Mouse (Mus musculus): ENCODE data around the gene Arpc1b.
"Not testable (repeated sequence)": the region's sequence is repeated elsewhere in the genome, so short reads cannot be mapped to it uniquely, and the experiment has no call there.

Gene Arpc1b

DNA sequence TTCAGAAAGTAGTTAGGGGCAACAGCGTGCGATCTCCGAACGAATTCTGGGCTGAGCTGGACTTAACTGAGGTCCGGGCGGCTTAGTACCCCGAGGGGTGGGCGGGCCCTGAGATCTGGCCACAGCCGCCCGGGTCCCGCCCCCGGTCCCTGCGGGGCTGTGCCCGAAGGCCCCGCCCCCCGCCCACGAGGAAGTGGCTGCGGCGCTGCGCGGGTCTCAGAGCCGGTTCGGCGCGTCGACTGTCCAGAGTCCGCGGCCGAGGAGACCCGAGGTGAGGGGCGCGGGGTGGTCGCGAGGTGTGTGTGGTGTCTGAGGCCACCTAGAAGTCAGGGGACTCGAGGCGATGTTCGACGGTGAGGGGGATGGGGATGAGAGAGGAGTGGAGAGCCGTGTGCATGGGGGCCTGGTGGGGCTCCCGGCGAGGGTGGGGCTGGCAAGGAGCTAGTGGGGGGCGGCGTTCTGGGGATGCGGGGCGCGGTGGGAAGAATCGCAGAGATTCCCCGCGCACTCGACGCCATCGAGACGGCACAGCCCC is at the start of gene Arpc1b:
TSS of gene Arpc1b (plus strand) at position 145 of the 535 bp plus-strand sequence.
- DNase-seq, result peak; percentile 78

DNA sequence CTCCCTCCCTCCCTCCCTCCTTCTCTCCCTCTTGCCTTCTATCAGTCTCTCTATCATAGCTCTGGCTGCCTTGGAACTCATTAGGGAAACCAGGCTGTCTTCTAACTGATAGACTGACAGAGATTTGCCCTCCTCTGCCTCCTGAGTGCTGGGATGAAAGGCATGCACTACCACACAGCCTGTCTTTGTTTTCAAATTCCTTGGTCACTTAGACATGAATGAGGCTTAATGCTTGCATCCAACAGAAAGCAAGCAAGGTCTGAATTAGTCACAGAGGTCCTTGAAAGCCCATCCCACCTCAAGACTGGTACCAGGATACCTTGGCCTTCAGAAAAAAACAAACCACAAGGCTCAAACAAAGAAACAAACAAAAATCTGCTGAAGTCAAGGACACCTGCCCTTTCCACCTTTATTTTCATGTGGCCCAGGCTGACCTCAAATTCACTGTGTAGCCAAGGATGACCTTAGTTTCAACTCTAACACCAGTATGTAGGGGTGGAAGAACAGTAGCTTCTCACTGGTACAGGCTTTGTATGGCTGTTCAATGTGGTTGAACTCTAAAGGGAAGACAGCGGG is 49.2 kb upstream of the Arpc1b start:
- no peak for DNase-seq

DNA sequence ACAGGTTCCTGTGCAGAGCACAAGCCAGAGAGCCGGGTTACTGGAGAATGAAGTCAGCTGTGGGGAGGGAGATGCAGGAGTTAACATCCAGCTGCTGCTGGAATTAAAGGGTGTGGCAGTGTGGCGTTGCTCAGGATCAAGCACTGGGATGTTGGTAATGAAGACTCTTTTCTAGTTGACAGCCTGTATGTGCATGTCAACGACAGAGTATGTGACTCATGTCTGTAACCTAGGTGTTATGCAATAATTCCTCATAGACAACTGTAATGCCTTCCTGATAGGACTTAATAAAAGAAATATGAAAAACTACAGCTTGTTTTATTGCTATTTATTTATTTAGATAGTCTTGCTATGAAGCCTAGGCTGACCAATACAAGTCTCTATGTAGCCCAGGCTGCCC is 45.2 kb upstream of the Arpc1b start:
- DNase-seq, result no peak

DNA sequence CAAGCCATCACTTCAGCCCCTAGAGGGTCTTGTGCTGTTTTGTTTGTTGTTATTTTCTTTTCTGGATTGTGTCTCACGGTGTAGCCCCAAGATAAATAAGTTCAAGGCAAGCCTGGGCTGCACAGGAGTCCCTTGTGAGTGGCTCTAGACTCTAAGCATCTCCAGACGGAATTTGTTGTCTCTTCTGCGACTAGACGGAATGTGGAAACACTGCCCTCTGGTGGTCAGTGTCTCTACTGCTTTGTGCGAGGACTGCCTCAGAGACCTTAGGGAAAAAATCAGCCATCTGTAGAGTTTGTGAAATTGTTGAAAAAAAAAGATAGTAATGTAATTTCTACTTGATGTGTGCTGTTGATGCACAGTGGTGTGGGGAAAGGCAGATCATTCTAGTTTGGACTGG is 44.3 kb upstream of the Arpc1b start:
- peak; percentile 69 for DNase-seq

DNA sequence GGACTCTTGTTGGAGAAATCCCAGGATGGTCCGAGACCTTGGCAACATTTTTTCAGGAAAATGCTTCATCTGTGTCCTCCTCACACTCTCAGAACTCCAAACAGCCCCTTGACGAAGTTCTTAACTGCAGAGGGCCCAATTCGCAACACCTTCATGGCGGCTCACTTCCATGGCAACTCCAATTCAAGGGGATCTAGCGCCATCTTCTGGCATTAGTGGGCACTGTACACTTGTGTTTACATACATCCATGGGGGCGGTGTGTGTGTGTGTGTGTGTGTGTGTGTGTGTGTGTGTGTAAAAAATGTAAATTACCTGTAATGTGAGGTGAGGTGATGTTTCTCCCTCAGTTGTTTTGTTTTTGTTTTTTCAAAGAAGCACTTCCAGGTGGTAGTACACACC is 42.7 kb upstream of the Arpc1b start:
- DNase-seq, result peak; percentile 22

DNA sequence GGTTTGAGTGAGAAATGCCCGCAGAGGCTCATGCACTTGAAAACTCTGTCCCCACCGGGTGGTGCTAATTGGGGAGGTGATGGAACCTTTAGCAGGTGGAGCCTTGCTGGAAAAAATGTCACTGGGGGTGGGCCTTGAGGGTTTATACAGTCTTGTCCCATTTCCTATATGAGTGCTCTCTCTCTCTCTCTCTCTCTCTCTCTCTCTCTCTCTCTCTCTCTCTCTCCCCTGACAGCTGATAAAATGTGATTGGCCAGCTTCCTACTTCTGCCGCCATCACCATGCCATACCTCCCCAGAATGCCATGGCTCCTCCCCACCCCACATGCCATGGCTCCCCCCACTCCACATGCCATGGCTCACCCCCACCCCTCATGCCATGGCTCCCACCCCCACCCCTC is 38.9 kb upstream of the Arpc1b start:
- DNase-seq, result no peak

DNA sequence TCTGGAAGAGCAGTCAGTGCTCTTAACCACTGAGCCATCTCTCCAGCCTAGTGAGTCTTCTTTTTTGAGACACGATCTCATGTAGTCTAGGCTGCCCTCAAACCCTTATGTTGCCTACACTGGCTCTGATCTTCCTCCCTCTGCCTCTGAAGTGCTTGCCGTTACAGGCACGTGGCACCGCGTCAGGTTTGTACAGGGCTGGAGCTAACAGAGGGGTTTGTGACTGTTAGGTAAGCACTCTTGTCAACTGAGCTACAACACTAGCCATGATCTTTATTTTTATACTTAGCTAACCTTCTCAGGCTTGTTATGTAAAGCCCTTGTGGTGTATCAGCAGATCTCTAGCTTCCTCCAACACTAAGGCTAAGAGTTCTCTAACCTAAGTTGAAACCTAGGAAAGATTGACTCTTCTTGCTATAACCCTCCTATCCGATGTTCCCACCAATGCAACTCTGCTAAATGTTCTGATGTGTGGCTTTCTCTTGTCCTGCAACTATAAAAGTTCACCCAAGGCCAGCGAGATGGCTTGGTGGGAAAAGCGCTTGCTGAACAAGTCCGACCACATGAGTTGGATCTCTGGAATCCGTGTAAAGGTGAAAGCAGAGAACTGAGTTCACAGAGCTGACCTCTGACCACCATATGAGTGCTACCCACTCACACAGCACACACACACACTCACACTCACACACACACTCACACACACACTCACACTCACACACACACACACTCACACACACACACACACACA is 32.0 kb upstream of the Arpc1b start:
- DNase-seq, result no peak

DNA sequence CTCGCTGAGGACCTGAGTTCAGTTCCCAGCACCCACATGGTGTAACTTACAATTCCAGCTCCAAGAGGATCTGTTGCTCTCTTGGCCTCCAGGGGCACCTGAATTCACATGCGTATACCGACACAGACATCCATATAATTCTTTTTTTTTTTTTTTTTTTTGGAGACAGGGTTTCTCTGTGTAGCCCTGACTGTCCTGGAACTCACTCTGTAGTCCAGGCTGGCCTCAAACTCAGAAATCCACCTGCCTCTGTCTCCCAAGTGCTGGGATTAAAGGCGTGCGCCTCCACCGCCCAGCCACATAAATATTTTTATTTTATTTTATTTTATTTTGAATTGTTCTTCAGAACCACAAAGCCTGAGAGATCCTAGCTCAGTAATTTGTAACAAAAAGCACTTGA is 30.8 kb upstream of the Arpc1b start:
- not testable (repeated sequence) for DNase-seq

DNA sequence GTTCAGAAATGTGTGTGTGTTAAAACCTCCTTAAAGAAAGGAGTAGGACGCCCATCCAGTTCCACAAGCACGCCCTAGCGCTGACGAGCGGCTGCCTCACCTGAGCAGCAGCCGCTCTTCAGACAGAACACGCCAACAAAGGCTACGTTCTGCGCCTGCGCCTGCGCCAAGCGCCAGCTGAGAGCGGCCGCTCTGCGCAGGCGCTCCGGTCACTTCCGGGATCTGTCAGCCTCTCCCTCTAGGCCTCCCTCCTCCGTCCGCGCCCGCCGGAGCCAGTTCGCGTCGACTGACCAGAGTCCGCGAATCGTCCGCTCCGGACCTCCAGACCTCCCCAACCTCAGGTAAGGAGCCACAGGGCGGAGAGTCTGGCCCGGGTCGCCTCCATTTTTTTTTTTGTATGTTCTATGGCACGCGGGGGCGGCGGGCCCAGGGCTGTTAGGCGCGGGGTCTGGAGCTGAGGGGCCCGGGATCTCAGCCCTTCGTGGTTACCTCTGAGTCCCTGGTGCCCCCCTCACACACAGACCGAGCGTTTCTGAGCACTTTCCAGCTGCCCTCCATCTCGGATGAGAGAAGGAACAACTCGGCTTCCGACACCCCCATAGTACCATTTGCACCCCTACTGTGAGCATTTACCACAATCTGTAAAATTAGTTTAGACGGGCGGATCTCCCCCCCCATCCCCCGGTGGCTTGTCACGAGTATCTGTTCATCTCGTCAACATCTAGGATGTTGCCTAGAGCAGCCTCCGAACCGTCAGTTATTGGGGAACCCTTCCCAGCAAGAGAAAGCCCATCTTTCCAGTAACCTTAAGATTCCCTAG is 30.2 kb upstream of the Arpc1b start, which contains the start of the genes Arpc1a and Kpna7:
TSS of gene Arpc1a (plus strand) at position 199 of the 820 bp plus-strand sequence.
TSS of gene Kpna7 (minus strand) at position 399 of the 820 bp plus-strand sequence.
- DNase-seq, result peak; percentile 96

DNA sequence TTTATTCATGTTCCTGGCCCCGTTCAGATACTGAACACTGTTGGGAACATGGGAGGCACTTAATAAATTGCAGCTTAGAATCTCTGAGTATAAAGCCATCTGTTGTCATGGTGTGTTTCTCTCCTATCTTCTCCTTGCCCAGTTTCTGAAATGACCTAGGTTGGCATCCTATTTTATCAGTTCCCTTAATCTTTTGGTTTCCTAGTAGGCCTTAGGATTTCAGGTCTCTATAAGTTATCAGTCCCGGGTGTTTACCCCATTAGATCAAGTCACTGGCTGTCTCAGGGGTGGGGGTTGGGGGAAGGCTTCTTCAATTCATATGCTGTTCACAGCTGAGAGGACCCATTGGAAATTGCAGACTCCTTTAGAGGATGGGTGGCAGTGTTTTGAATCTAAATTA is 29.2 kb upstream of the Arpc1b start:
- DNase-seq, result no peak

DNA sequence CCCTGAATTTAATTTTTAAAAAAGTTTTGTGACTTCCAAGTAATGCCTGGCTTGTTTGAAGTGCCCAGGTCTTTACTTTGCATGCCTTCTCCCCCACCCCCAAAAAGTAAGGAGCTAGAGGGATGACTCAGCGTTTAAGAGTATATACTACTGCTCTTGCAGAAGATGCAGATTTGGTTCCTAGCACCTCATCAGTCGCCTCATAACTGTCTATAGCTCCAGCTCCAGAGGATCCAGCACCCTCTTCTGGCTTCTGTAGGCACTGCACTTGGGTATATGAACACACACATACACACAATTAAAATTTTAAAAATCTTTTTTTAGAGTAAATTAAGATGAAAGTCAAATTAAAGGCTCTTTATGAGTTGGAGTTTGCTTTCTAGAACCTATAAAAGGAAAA is 25.8 kb upstream of the Arpc1b start:
- no peak for DNase-seq

DNA sequence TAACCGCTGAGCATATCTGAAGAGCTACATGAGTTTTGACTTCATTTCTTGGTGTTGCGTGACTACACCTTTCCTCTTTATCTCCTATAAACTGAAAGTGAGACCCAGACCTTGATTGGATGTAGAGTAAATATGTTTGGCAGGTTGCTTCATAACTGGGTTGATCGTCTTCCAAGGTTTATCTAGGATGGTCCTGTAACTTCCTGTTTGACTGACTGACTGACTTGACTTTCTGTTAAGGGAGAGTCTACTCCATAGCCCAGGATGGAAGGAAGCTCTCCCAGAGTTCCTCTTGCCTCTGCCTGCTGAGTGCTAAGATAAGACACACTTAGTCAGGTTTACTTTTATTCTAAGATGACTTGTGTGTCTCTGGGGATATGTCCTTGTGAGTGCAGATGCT is 24.1 kb upstream of the Arpc1b start:
- no peak for DNase-seq

DNA sequence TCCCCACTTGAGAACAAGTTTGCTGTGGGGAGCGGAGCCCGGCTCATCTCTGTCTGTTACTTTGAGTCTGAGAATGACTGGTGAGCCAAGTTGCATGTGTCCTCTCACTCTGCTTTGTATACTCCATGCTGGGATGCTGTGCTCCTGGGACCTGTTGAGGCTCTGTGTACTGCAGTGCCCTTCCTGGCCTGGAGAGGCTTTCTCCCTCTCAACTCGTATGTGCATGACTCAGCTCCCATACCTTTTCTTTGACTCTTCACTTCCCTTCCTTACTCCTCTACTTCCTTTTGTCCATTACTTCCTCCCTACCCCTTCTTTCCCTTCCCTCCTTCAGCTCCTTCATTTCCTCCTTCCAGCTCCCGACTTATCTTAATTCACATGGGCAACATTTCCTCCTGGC is 17.8 kb upstream of the Arpc1b start:
- no peak for DNase-seq

DNA sequence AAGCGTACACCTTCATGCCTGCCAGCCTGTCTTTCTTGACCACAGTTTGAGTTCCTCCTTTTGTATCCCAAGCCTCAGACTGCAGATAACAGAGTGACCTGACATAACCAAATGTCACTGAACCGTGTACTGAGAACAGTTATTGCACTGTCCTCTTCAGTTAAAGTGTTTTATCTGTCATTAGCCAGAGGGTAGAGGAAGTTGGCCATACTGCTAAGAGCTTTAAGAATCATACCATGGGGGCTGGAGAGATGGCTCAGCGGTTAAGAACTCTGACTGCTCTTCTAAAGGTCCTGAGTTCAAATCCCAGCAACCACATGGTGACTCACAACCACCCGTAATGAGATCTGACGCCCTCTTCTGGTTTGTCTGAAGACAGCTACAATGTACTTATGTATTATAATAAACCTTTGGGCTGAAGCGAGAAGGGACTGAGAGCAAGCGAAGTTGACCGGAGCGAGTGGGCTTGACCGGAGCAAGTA is 15.6 kb upstream of the Arpc1b start:
- DNase-seq, result no peak

DNA sequence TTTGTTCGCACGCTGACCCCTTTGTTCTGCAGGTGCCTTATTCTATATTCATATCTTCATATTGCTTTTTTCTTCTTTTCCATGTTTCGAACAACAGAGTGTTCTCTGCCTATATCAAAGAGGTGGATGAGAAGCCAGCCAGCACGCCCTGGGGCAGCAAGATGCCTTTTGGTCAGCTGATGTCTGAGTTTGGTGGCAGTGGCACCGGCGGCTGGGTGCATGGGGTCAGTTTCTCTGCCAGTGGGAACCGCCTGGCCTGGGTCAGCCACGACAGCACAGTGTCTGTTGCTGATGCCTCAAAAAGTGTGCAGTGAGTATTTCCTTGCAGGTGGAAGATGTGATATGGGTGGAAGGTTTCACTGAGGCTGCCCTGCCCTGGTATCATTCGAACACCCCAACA is 13.1 kb upstream of the Arpc1b start:
- no peak for DNase-seq

DNA sequence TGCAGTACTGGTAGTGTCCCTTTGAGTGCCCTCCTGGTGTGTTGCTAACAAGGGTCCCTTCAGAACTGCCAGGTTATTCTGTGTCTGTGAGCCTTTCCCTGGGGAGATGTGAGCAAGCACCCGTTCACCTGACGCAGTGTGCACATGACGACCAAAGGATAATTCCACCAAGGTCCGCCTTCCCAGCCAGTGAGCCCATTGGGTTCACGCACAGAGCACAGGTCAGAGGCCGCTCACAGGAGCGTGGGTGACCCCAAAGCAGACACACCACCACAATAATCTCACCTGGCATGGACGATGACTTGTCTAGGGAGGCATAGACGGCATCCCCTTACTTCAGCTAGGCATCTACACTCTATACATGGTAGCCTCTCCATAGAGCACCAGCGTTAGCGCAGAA is 12.6 kb upstream of the Arpc1b start:
- not testable (repeated sequence) for DNase-seq

DNA sequence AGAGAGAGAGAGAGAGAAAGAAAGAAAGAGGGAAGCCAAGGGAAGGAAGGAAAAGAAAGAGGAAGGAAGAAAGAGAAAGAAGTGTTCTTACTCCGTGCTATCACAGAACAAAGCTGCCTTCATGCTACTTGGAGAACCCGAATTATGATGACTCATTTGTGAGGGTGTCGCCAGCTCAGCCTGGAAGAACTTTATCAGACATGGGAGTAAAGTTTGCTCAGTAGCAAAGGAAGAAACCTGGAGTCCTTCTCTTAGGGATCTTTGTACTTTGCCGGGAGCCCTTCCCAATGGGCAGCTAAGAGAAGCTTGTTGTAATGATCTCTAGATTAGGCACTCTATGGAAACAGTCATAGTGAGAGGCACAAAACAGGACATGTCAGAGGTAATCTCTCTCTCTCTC is 11.3 kb upstream of the Arpc1b start:
- no peak for DNase-seq

DNA sequence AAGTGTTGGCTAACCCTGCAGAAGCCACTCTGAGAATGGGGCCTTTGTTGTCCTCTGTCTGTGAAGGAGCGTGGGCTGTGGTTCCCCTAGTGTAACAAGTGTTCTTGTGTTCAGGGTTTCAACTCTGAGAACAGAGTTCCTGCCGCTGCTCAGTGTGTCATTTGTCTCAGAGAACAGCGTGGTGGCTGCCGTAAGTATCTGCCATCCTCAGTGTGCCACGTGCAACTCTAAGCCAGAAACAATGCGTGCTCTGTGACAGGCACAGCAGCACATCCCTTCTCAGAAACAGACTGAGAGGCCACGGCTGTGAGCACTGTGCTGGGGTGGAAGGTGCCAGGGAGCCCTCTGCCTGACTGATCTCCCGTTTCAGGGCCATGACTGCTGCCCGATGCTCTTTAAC is 9.7 kb upstream of the Arpc1b start:
- DNase-seq, result no peak

DNA sequence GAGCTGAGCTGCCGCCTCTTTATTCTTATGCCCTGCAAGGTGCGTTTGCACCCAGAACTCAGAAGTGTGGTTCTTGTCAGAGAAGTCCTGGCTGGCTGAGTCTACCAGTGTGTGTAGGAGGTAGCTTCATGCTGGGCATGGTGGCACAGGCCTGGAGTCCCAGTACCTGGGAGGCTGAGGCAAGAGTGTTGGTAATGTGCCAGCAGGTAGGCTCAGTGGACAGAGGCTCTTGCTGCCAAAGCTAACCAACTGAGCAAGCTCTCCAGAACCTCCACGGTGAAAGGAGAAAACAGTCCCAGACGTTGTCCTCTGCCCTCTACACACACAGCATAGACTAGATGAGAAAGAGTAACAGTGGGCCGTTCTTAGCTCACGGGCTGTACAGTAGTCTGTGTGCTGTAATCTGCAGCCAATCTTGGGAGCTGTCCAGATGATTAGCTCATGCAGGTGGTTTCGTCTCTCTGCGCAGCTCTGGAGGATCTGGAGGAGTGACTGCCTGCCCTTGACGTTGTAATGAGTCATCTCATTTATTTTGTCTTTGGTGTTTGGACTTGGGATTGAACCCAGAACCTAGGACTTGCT is 8.2 kb upstream of the Arpc1b start:
- no peak for DNase-seq

DNA sequence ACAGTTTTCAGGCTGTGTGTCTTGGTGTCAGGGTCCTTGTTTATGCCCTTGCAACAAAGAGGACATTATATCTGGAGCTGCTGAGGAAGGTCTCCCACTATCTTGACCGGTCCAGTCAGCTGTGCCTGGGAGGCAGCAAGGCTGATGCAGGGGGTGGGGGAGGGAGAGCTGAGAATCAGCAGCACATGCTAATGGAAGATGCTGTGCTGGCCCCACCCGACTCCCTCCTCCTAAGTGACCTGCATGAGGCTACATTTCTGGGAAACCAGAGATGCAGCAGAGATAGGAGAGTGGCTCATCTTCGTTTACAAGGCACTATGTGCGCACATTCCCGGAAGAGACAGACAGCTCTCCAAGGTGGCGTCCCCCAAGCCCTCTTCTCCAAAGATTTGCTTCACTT is 3.6 kb upstream of the Arpc1b start:
- no peak for DNase-seq

DNA sequence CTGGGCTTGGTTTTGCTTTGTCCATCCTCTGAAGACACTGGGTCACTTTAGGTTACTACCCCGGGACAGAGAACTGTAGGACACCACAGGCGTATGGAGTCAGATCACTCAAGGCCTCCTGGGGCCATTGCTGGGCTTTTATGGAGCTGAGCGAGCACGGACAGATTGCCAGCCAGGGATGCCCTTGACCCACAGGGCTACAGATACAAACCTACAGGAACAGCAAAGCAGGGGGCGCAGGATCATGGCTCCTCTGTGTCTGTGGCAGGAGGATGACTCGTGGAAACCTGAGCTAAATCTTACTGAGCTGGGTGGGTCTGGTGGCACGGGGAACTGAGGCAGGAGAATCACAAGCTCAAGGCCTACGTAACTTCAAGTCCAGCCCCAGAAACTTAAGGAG is 1.4 kb upstream of the Arpc1b start:
- DNase-seq, result no peak

DNA sequence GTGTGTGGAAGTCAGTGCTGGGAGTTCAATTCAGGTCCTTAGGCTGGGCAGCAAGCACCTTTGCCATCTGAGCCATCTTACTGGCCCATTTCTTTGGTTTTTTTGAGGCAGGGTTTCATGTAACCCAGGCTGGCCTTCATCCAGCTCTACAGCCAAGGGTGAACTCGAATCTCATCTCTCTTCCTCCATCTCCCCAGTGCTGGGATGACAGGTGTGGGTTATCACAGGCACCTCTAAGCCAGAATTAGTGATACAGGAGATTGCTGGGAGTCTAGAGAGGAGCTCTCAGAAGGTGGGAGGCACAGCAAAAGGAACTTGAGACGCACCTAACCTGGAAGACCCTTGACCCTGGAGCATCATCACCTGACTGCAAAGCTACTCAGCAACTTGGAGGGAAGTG is 599 bp upstream of the Arpc1b start:
- no peak for DNase-seq
